Mouse (Mus musculus) small intestine, adult 2 months (tissue): ENCODE results near the gene Lair1. TPM values are rescaled to one million over a fixed set of nuclear protein-coding genes. Genes with fewer than 3 reads are reported as not detected.

Experiments
- H3K27ac ChIP-seq: fragments of 200-500 bp; 2 replicates; pipeline ENCODE4 v1.5.1; 2012; ENCODE audit warnings: low read depth, low read length, control low read depth, inconsistent platforms; ENCODE audit not compliant: insufficient read depth
- H3K27me3 ChIP-seq: fragments of 200-500 bp; 2 replicates; pipeline ENCODE4 v1.6.1; 2012; ENCODE audit warnings: mild to moderate bottlenecking, moderate library complexity, low read length, inconsistent platforms; ENCODE audit not compliant: control insufficient read depth, insufficient read depth
- H3K36me3 ChIP-seq: fragments of 200-500 bp; 2 replicates; pipeline ENCODE4 v1.6.1; 2012; ENCODE audit warnings: mild to moderate bottlenecking, low read length, control low read depth, inconsistent platforms; ENCODE audit not compliant: control insufficient read depth, insufficient read depth
- H3K4me1 ChIP-seq: fragments of 200-500 bp; 2 replicates; pipeline ENCODE4 v1.6.1; 2012; ENCODE audit warnings: low read length, inconsistent platforms, mixed read lengths; ENCODE audit not compliant: control insufficient read depth, insufficient read depth, insufficient read length
- H3K4me3 ChIP-seq: fragments of 200-500 bp; 2 replicates; pipeline ENCODE4 v1.5.1; 2012; ENCODE audit warnings: low read depth, mild to moderate bottlenecking, control low read depth, inconsistent platforms, low read length, moderate library complexity
- CTCF ChIP-seq: fragments of 200-500 bp; IDR thresholded peaks from 2 replicates; pipeline ENCODE4 v1.5.1; 2012; ENCODE audit warnings: low read depth, mild to moderate bottlenecking, control low read depth, inconsistent platforms, low read length, moderate library complexity, mixed read lengths; ENCODE audit not compliant: insufficient replicate concordance, insufficient read length; ENCODE audit errors: extremely low read depth
- POLR2A ChIP-seq: fragments of 200-500 bp; IDR thresholded peaks from 2 replicates; pipeline ENCODE4 v1.6.1; 2012; ENCODE audit warnings: low read depth, mild to moderate bottlenecking, control low read depth, inconsistent platforms, low read length, moderate library complexity
- WGBS: fragments of 180-500 bp; shearing (Covaris S2); methylation state at CpG from one replicate; pipeline ENCODE4 v1.1.7; 2018; 5-methylcytosine and 5-hydroxymethylcytosine counted together
- polyA plus RNA-seq: library from polyadenylated mRNA; depleted of rRNA; stranded (reverse); fragments of >200 nt; gene quantifications from 2 replicates; pipeline ENCODE4 v1.2.3, GENCODE M21; 2012; rRNA removed

The Lair1 gene
- polyA plus RNA-seq, 1 experiment, result 6.9 TPM

- no peak for TF ChIP-seq CTCF
- TF ChIP-seq POLR2A, result no peak
- no peaks in the 10 kb centered on the region for H3K27me3 ChIP-seq
- 88% methylated on average over 2 of the region's 2 CpGs for WGBS
- no peak overlapping the region for H3K4me3 ChIP-seq
- H3K4me1 ChIP-seq, result no peaks in the 10 kb centered on the region
- H3K27ac ChIP-seq, result no peak overlapping the region
- no peaks in the 10 kb centered on the region for H3K36me3 ChIP-seq
Observed at GRCm38 (mm10) chr7:3962017-3962416, 101.0 kb downstream of the Lair1 start.

DNA sequence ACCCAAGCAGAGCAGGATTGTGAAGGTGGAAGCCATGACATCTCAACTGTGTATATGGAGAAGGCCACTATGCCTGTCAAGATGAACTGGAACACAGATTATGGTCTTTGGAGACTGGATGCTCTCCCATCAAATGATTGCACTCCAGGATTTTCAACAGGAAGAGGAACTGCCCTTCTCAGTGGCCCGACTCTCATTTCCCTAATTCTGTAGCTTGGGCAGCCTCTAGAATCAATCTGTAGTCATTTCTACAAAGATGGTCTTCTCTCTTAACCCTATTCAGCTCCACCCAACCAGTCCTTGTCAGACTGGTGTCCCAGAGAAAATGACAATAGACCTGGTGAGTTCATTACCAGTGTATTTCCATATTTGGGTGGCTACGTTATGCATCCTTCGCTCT is 105.6 kb downstream of the Lair1 start:
- Histone ChIP-seq H3K36me3 (no peaks in the 10 kb centered on the region), H3K27me3 (no peaks in the 10 kb centered on the region)
- WGBS, result 80% methylated on average over 3 of the region's 3 CpGs

More for the DNA sequence above, 105.6 kb downstream of the Lair1 start:
- TF ChIP-seq POLR2A (no peak), CTCF (no peak)
- H3K4me3 ChIP-seq, result no peak overlapping the region
- no peaks in the 10 kb centered on the region for H3K4me1 ChIP-seq
- no peak overlapping the region for H3K27ac ChIP-seq

Other genes with a start within 250 kb of the Lair1 start
- gene Gm15448, start 237.5 kb downstream of the Lair1 start, polyA plus RNA-seq, result 0.11 and 0.18 TPM in 2 replicates
- 0.41 and 0.83 TPM in 2 replicates for gene Pira2, start 218.2 kb downstream of the Lair1 start, polyA plus RNA-seq
- gene Gm14548, start 165.1 kb downstream of the Lair1 start, polyA plus RNA-seq, result 0.11 and 0.57 TPM in 2 replicates
- gene Lilra6, start 147.7 kb downstream of the Lair1 start, polyA plus RNA-seq, result 0.42 and 1.2 TPM in 2 replicates
- 21.5 and 23.4 TPM in 2 replicates for gene Ttyh1, start 56.2 kb upstream of the Lair1 start, polyA plus RNA-seq
- 272 and 372 TPM in 2 replicates for gene Leng8, start 73.8 kb upstream of the Lair1 start, polyA plus RNA-seq
- 24.5 and 92.5 TPM in 2 replicates for gene Leng9, start 87.2 kb upstream of the Lair1 start, polyA plus RNA-seq
- gene Cdc42ep5, start 101.7 kb upstream of the Lair1 start, polyA plus RNA-seq, result 252 and 655 TPM in 2 replicates
- gene Lilra5, start 174.6 kb upstream of the Lair1 start, polyA plus RNA-seq, result 0.22 and 0.23 TPM in 2 replicates